Mouse (Mus musculus): ENCODE results near the gene Acadsb. TPM values are rescaled to one million over a fixed set of nuclear protein-coding genes. Genes with fewer than 3 reads are reported as not detected.

The Acadsb gene
- polyA plus RNA-seq, 1 experiment from 2014 or later = 56.2 TPM

DNA sequence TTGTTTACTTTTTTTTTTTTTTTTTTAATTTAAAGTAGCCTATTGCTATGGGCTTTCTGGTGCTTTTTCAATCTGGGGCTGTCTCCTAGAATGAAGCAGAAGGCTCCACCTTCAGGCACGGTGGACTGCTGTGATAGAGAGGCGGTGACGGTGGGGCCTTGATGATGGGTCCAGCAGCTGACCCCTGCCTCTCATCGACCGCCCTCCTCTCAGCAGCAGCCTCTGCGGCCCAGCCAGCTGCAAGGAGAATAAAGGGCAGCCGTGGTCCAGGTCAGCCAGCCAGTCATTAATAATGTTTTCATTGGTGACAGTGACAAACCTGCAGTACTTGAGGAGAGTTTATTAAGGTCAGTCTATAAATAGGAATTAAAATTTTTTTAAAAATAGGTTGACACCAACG, 66.7 kb downstream of the Acadsb start:
- H3K4me3 ChIP-seq = no peak overlapping the region
- H3K27me3 ChIP-seq (ENCODE audit: low read depth, poor library complexity, severe bottlenecking) = no peaks in the 10 kb centered on the region
- H3K36me3 ChIP-seq = no peaks in the 10 kb centered on the region
- H3K27ac ChIP-seq = no peak overlapping the region
- peaks cover 17% of the 10 kb centered on the region for H3K4me1 ChIP-seq
- no peaks in the 10 kb centered on the region for H3K9me3 ChIP-seq (replicated peaks)
- 17% methylated on average over 8 of the region's 8 CpGs for WGBS
- no peak for DNase-seq (ENCODE audit: low spot score)

DNA sequence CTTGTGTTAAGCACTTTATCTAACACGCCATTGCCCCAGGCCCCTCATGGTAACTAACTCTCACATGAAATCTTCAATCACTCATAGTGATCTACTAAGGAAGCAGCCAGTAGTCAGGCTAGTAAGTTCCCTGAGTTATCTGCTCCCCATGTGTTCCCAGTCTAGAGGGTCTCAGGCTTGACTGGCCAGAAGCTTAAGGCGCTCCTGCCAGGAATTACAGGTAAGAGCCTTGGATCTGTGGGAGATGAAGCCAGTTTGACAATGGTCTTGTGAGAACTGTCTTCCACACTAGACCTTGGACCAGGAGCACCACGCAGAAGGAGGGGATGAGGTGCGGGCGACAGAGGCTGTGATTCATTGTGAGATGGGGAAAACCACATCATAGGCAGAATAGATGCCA, 68.0 kb downstream of the Acadsb start:
- Histone ChIP-seq H3K4me1 (peaks cover 17% of the 10 kb centered on the region), H3K9me3 (replicated peaks) (no peaks in the 10 kb centered on the region), H3K27me3 (ENCODE audit: low read depth, poor library complexity, severe bottlenecking) (no peaks in the 10 kb centered on the region), H3K27ac (no peak overlapping the region), H3K4me3 (no peak overlapping the region), H3K36me3 (no peaks in the 10 kb centered on the region)
- WGBS = 96% methylated on average over 5 of the region's 5 CpGs
- DNase-seq (ENCODE audit: low spot score) = no peak

Other genes starting within 250 kb of the Acadsb start
- not detected in 2 replicates for gene 5430419D17Rik, start 236.2 kb upstream of the Acadsb start, polyA plus RNA-seq (2016; fragmentation: Nextera tagmentation; extraction: Ambion mirVana)
- gene Cuzd1, start 88.3 kb upstream of the Acadsb start, polyA plus RNA-seq (2016; fragmentation: Nextera tagmentation; extraction: Ambion mirVana) = not detected in 2 replicates
- gene Fam24b, start 81.1 kb upstream of the Acadsb start, polyA plus RNA-seq (2016; fragmentation: Nextera tagmentation; extraction: Ambion mirVana) = not detected in 2 replicates
- gene Fam24a, start 76.7 kb upstream of the Acadsb start, polyA plus RNA-seq (2016; fragmentation: Nextera tagmentation; extraction: Ambion mirVana) = not detected in 2 replicates
- gene 2310057M21Rik, start 47.8 kb upstream of the Acadsb start, polyA plus RNA-seq (2016; fragmentation: Nextera tagmentation; extraction: Ambion mirVana) = 22.6 and 25.5 TPM in 2 replicates
- gene Pstk, start 39.5 kb upstream of the Acadsb start, polyA plus RNA-seq (2016; fragmentation: Nextera tagmentation; extraction: Ambion mirVana) = 68.0 and 79.4 TPM in 2 replicates
- gene Ikzf5, start 80 bp upstream of the Acadsb start, polyA plus RNA-seq (2016; fragmentation: Nextera tagmentation; extraction: Ambion mirVana) = 20.2 and 21.2 TPM in 2 replicates
- gene Hmx3, start 132.3 kb downstream of the Acadsb start, polyA plus RNA-seq (2016; fragmentation: Nextera tagmentation; extraction: Ambion mirVana) = not detected in 2 replicates
- gene Hmx2, start 138.2 kb downstream of the Acadsb start, polyA plus RNA-seq (2016; fragmentation: Nextera tagmentation; extraction: Ambion mirVana) = not detected in 2 replicates
- gene Bub3, start 149.6 kb downstream of the Acadsb start, polyA plus RNA-seq (2016; fragmentation: Nextera tagmentation; extraction: Ambion mirVana) = 338 and 339 TPM in 2 replicates